Mouse (Mus musculus): ENCODE data around the gene Cggbp1.

DNA sequence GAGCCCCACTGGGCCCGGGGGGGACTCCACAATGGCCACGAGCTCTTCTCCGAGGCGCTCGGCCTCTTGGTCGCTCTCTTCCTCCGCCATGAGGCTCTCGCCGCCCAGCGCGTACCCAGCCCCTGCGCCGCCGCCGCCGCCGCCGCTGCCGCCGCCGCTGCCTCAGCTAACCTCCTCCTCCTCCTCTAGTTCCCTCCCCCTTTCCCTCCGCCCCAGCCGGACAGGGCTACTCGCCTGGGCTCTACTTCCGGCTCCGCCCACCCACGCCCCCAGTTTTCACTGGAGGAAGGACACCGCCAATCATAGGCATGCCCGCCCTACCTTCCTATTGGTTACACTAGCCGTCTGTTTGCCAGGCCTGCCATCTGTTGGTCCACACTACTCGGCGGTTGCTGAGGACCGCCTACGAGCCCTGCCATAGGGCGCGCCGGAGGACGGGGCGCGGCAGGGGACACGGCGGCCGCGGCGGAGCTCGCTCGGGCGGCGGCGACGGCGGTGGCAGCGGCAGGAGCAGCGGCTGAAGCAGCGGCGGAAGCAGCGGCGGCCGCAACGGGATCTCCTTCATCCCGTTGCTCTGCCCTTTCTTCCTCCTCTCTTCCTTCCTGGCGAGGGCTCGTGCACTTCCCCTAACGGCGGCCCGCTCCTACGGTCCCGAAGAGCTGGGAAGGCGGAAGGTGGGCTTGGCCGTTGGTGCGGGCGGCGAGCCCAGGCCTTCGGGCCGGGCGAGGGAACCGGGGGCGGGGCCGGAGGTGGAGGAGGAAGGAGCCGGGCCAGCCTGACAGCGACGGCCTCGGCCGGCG, at the start of gene Cggbp1, which contains the start of gene Zfp654:
- TF ChIP-seq POLR2A (IDR thresholded peaks at IDR 0.05; ENCODE audit: borderline replicate concordance, low read depth, low read length) (no peak; the same call in 1 of the 2 replicates), CTCF (IDR thresholded peaks at IDR 0.05; ENCODE audit: low read depth, low read length) (no peak)
